Comparison of ENCODE assay signal across 8 mouse cellular contexts in genomic region chr7:140941222-140942051, GRCm38 (mm10). TPM values are rescaled to one million over a fixed set of nuclear protein-coding genes. Genes with fewer than 3 reads are reported as not detected.
A peak's percentile ranks its signal among the peaks of the same experiment; 100 is the strongest.
DNase-seq lines count a peak whose midpoint lies in the region; ATAC-seq lines count a peak whose summit lies in the region.

Gene Pgghg (plus strand): TSS chr7:140941391.

- peak within 1 kb of the TSS; percentile 49 for H3K4me2 ChIP-seq in limb, embryonic 11.5 days (ENCODE audit: low read depth, severe bottlenecking)
- peak within 1 kb of the TSS; percentile 61 for H3K4me2 ChIP-seq in midbrain, embryonic 12.5 days (replicated peaks)

- H3K27ac ChIP-seq in limb, embryonic 11.5 days (replicated peaks; ENCODE audit: low read depth, low read length): 0 out of 2 replicates have a peak within 1 kb of the TSS, but pooled peaks have one; percentile 21
- 0 out of 2 replicates have a peak within 1 kb of the TSS, but pooled peaks have one; percentile 25 for H3K27ac ChIP-seq in midbrain, embryonic 12.5 days (replicated peaks)

- peak within 1 kb of the TSS; percentile 58 for H3K9ac ChIP-seq in limb, embryonic 11.5 days (ENCODE audit: low read length)
- peak within 1 kb of the TSS; percentile 67 for H3K9ac ChIP-seq in midbrain, embryonic 12.5 days (replicated peaks)

- peak within 1 kb of the TSS; percentile 41 for H3K4me3 ChIP-seq in limb, embryonic 11.5 days (ENCODE audit: low read depth, low read length)
- peak within 1 kb of the TSS; percentile 54 for H3K4me3 ChIP-seq in midbrain, embryonic 12.5 days

- peak; percentile 58 to 73 for DNase-seq in left cerebral cortex, adult 18-20 months (ENCODE audit: low spot score in 2 of 2)
- DNase-seq in left cerebral cortex, adult 8-10 months (ENCODE audit: low spot score in 2 of 2): no peak
- peak; percentile 92 for DNase-seq in embryo, embryonic 10 days (ENCODE audit: low spot score)
- DNase-seq in gastrocnemius, postnatal 25 days: peak; percentile 95
- peak; percentile 93 for DNase-seq in induced T-regulatory cell, adult 2 months (ENCODE audit: low read depth)
- DNase-seq in limb, embryonic 11.5 days (ENCODE audit: low spot score): peak; percentile 92
- peak; percentile 72 for DNase-seq in spleen, adult 12 weeks (ENCODE audit: low spot score)

- WGBS in limb, embryonic 11.5 days: 3% methylated on average over 33 of the region's 33 CpGs
- 4% methylated on average over 33 of the region's 33 CpGs for WGBS in midbrain, embryonic 12.5 days

- ATAC-seq in limb, embryonic 11.5 days (ENCODE audit: insufficient number of reproducible peaks, low FRiP score, low TSS enrichment, low read depth): peak; percentile 84
- ATAC-seq in midbrain, embryonic 12.5 days (ENCODE audit: low FRiP score, low read depth): peak; percentile 87

- H3K27me3 ChIP-seq in limb, embryonic 11.5 days (ENCODE audit: control insufficient read depth, insufficient read depth, low read length): no peaks in the 10 kb centered on the region
- H3K27me3 ChIP-seq in midbrain, embryonic 12.5 days: 0 out of 2 replicates have a peak, but pooled peaks cover 4% of the 10 kb centered on the region

- peaks cover 19% of the 10 kb centered on the region for H3K4me1 ChIP-seq in limb, embryonic 11.5 days (ENCODE audit: control insufficient read depth, insufficient read depth, low read length)
- peaks cover 17% of the 10 kb centered on the region for H3K4me1 ChIP-seq in midbrain, embryonic 12.5 days

- peaks cover 5% of the 10 kb centered on the region; the same call in 1 of the 2 replicates for H3K36me3 ChIP-seq in limb, embryonic 11.5 days (ENCODE audit: control insufficient read depth, insufficient read depth, low read length)
- no peaks in the 10 kb centered on the region; the same call in 1 of the 2 replicates for H3K36me3 ChIP-seq in midbrain, embryonic 12.5 days

- no peaks in the 10 kb centered on the region for H3K9me3 ChIP-seq in limb, embryonic 11.5 days (ENCODE audit: control insufficient read depth, low read length)
- no peaks in the 10 kb centered on the region for H3K9me3 ChIP-seq in midbrain, embryonic 12.5 days

RNA-seq across cellular contexts. Expression of gene Pgghg, which starts in this region (rescaled TPM):
- total RNA-seq in left cerebral cortex, adult 18-20 months (2021): 1 to 10 TPM; 4.4 to 6.7 TPM
- 1 to 10 TPM; 3.9 to 4.7 (median 4.3) TPM for total RNA-seq in left cerebral cortex, adult 8-10 months (2022)
- total RNA-seq in gastrocnemius, postnatal 25 days (2021): 1 to 10 TPM; 4.3 to 4.6 TPM
- 13.6 and 16.1 TPM in 2 replicates for polyA plus RNA-seq in limb, embryonic 11.5 days (2014; fragmentation: Nextera tagmentation; extraction: Ambion mirVana)
- polyA plus RNA-seq in midbrain, embryonic 12.5 days (2016; fragmentation: Nextera tagmentation; extraction: Ambion mirVana): 13.1 and 14.9 TPM in 2 replicates

Comparison
In these comparisons a context has a peak if more than half of its experiments do, and no peak if none do; other contexts are left out.
1. DNase-seq: peak in left cerebral cortex, adult 18-20 months (2 of 2), embryo, embryonic 10 days (single experiment), gastrocnemius, postnatal 25 days (single experiment), induced T-regulatory cell, adult 2 months (single experiment), limb, embryonic 11.5 days (single experiment) and spleen, adult 12 weeks (single experiment); none in left cerebral cortex, adult 8-10 months (0 of 2).